Mouse (Mus musculus) olfactory bulb, adult 2 months (tissue): ENCODE results near the gene Gm28845. TPM values are rescaled to one million over a fixed set of nuclear protein-coding genes. Genes with fewer than 3 reads are reported as not detected.
"Not testable (repeated sequence)": the region's sequence is repeated elsewhere in the genome, so short reads cannot be mapped to it uniquely, and the experiment has no call there.

ENCODE experiments used
- H3K27ac ChIP-seq: fragments of 200-500 bp; 2 replicates; pipeline ENCODE4 v1.5.1; 2012; ENCODE audit warnings: low read depth, low read length; ENCODE audit not compliant: insufficient read depth
- H3K4me1 ChIP-seq: fragments of 200-500 bp; 2 replicates; pipeline ENCODE4 v1.6.1; 2012; ENCODE audit warnings: low read length; ENCODE audit not compliant: control insufficient read depth, insufficient read depth
- H3K4me3 ChIP-seq: fragments of 200-500 bp; 2 replicates; pipeline ENCODE4 v1.5.1; 2012; ENCODE audit warnings: mild to moderate bottlenecking, low read depth, low read length, moderate library complexity; ENCODE audit not compliant: insufficient read depth
- CTCF ChIP-seq: fragments of 200-500 bp; IDR thresholded peaks from 2 replicates; pipeline ENCODE4 v1.5.1; 2012; ENCODE audit warnings: low read depth, mild to moderate bottlenecking, low read length, moderate library complexity; ENCODE audit not compliant: insufficient read depth
- POLR2A ChIP-seq: fragments of 200-500 bp; IDR thresholded peaks from 2 replicates; pipeline ENCODE4 v1.6.1; 2012; ENCODE audit warnings: mild to moderate bottlenecking, low read depth, low read length, moderate library complexity; ENCODE audit not compliant: insufficient read depth
- WGBS: fragments of 180-500 bp; shearing (Covaris S2); methylation state at CpG from one replicate; pipeline ENCODE4 v1.1.7; 2018; 5-methylcytosine and 5-hydroxymethylcytosine counted together
- polyA plus RNA-seq: library from polyadenylated mRNA; stranded (reverse); fragments of >200 nt; gene quantifications from 2 replicates; pipeline ENCODE4 v1.2.4, GENCODE M21; 2012; ENCODE audit warnings: low replicate concordance; ENCODE audit not compliant: missing spikeins, insufficient read depth, insufficient read length

The Gm28845 gene
- polyA plus RNA-seq, 1 experiment: not detected

- TF ChIP-seq POLR2A (no peak), CTCF (no peak)
- H3K27ac ChIP-seq: no peak overlapping the region
- no peak overlapping the region for H3K4me3 ChIP-seq
- WGBS: 11% methylated on average over 5 of the region's 5 CpGs
- no peaks in the 10 kb centered on the region for H3K4me1 ChIP-seq
Measured at GRCm38 (mm10) chr1:65075607-65076006, 43.8 kb downstream of the Gm28845 start.

GRCm38 (mm10) chr1:65073589-65073988 lies 45.8 kb downstream of the Gm28845 start, which contains the start of gene Crygc:
TSS of gene Crygc (minus strand) at chr1:65073689.
- Histone ChIP-seq H3K4me3 (no peak within 1 kb of the TSS), H3K4me1 (no peaks in the 10 kb centered on the region), H3K27ac (no peak within 1 kb of the TSS)
- TF ChIP-seq POLR2A (no peak), CTCF (no peak)
- WGBS: 68% methylated on average over 6 of the region's 6 CpGs

DNA sequence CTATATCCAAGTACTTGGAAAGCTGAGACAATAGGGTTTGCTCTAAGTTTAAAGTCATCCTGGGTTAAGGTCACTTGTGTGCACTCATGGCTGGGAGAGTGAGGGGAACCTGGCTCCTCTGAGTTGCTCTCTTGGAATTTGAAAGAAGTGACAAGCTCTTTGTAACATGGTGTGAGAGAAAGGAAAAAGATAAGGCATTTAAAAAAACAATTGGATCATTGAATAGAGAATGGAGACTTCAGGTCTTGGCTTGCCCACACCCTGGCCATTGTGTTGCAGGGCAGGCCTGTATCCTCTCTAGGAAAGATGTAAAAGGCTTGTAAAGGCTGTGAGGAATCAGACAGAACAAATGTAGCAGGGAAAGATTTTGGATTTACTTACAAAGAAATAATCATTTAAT lies 51.5 kb downstream of the Gm28845 start:
- no peak for TF ChIP-seq POLR2A
- no peak for TF ChIP-seq CTCF
- no peak overlapping the region for H3K27ac ChIP-seq
- no peak overlapping the region for H3K4me3 ChIP-seq
- H3K4me1 ChIP-seq: no peaks in the 10 kb centered on the region

- H3K4me1 ChIP-seq: no peaks in the 10 kb centered on the region
- WGBS: 76% methylated on average over 15 of the region's 15 CpGs
- no peak overlapping the region for H3K27ac ChIP-seq
- TF ChIP-seq CTCF (no peak), POLR2A (no peak)
- no peak overlapping the region for H3K4me3 ChIP-seq
Measured at GRCm38 (mm10) chr1:65064201-65064600, 55.2 kb downstream of the Gm28845 start.

DNA sequence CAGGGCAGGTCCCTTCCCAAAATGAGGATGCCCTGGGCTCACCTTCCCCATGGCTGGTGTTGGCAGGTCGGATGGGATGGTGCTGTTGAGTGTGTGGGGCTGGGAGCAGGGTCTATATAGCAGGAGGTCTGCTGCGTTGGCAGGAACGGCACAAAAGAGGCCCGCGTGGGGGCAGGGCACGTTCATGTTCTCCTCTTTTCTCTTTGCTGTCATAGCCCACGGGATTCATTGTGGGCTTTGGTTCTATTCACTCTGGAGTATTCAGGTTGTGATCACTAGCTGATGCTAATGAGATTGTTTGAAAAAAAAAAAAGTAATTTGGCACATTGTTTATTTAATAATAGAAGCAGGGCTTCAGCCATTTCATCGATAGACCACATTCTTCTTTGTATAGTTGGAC lies 56.0 kb downstream of the Gm28845 start, which contains the start of gene Crygd:
Gene Crygd (minus strand): TSS at position 101 of the 400 bp plus-strand sequence.
- WGBS: 31% methylated on average over 8 of the region's 8 CpGs
- Histone ChIP-seq H3K27ac (no peak within 1 kb of the TSS), H3K4me3 (no peak within 1 kb of the TSS), H3K4me1 (no peaks in the 10 kb centered on the region)
- TF ChIP-seq CTCF: no peak
- no peak for TF ChIP-seq POLR2A

DNA sequence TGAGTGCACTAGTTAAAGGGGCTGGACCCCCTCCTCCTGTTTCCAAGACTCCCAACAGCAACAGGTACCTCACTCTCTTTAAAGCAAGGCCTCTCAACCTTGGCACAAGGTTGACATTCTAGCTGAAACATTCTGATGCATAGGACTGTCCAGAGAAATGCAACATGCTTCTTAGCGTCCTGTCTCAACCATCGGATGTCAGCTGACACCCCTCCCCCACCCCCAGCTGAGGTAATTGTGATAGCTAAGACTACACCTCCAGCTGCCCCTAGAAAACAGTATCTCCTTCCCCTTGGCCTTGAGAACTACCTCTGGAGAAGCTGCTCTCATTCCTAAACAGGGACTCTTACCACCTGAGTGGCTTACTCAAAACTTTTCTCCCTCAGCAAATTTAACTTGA lies 67.2 kb downstream of the Gm28845 start:
- Histone ChIP-seq H3K27ac (no peak overlapping the region), H3K4me3 (no peak overlapping the region), H3K4me1 (no peaks in the 10 kb centered on the region)
- TF ChIP-seq CTCF (no peak), POLR2A (no peak)
- WGBS: 43% methylated on average over 2 of the region's 2 CpGs

DNA sequence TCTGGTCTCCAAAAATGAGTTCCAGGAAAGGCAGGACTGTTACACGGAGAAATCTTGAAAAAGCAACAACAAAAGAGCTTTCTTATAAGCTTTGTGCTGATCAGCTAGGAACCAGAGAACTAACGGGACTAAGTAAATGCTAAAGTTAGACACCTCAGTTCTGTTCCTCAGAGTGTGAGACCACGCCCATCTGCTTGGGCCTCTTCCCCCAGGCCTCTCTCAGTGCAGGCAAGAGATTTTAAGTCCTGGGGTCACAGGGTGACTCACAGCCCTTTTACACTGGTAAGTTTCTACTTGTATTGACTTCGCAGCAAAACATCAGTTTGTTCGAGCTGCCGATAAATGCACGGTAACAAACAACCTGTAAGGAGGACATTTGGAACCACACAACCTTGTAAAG lies 67.7 kb downstream of the Gm28845 start:
- H3K27ac ChIP-seq: no peak overlapping the region
- TF ChIP-seq CTCF (no peak), POLR2A (no peak)
- WGBS: 84% methylated on average over 7 of the region's 7 CpGs
- no peaks in the 10 kb centered on the region for H3K4me1 ChIP-seq
- no peak overlapping the region for H3K4me3 ChIP-seq

DNA sequence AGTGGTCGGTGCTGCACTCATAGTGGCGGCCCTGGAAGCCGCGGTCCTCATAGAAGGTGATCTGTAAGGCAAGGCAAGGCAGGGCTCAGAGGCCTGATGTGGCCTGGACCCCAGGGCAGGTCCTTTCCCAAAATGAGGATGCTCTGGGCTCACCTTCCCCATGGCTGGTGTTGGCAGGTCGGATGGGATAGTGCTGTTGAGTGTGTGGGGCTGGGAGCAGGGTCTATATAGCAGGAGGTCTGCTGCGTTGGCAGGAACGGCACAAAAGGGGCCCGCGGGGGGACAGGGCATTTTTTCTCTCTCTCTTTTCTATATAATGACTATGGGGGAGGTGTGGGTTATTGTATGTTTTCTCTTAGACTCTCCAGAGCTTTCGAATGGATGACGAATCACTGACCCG lies 68.4 kb downstream of the Gm28845 start, which contains the start of gene Cryge:
Gene Cryge (minus strand): TSS at position 198 of the 400 bp plus-strand sequence.
- H3K4me3 ChIP-seq, H3K27ac ChIP-seq, H3K4me1 ChIP-seq: not testable (repeated sequence)
- WGBS: 66% methylated on average over 11 of the region's 12 CpGs

Other genes with a start within 250 kb of the Gm28845 start
- gene Plekhm3, start 162.7 kb downstream of the Gm28845 start, polyA plus RNA-seq: not detected in 2 replicates
- not detected in 2 replicates for gene Akr1cl, start 86.8 kb downstream of the Gm28845 start, polyA plus RNA-seq
- not detected in 2 replicates for gene Cryge, start 68.4 kb downstream of the Gm28845 start, polyA plus RNA-seq
- gene Crygd, start 56.1 kb downstream of the Gm28845 start, polyA plus RNA-seq: not detected in 2 replicates
- not detected in 2 replicates for gene Crygc, start 45.9 kb downstream of the Gm28845 start, polyA plus RNA-seq
- gene Crygb, start 37.3 kb downstream of the Gm28845 start, polyA plus RNA-seq: not detected in 2 replicates
- not detected in 2 replicates for gene Cryga, start 16.2 kb downstream of the Gm28845 start, polyA plus RNA-seq
- gene D630023F18Rik, start 3.7 kb upstream of the Gm28845 start, polyA plus RNA-seq: not detected in 2 replicates
- gene Idh1, start 66.9 kb upstream of the Gm28845 start, polyA plus RNA-seq: not detected in 2 replicates
- gene Pikfyve, start 67.1 kb upstream of the Gm28845 start, polyA plus RNA-seq: not detected in 2 replicates
- gene Pth2r, start 162.5 kb upstream of the Gm28845 start, polyA plus RNA-seq: not detected in 2 replicates